In genomic region chr1:136524917-136525316, GRCm38 (mm10) we compare ENCODE assay signal across 9 mouse cellular contexts. TPM values are rescaled to one million over a fixed set of nuclear protein-coding genes. Genes with fewer than 3 reads are reported as not detected.
DNase-seq lines count a peak whose midpoint lies in the region; ATAC-seq lines count a peak whose summit lies in the region.
"Had no signal": no experiment of that assay in that cellular context is flagged by ENCODE, and none has a peak within 500 bp of the region (broad histone marks: within the 10 kb centered on the region; RNA-seq: fewer than 3 reads in every experiment).

No protein-coding gene starts in this region.

- H3K27me3 ChIP-seq in forebrain, embryonic 11.5 days (ENCODE audit: control insufficient read depth, insufficient read depth, low read length) = no peaks in the 10 kb centered on the region
- no peaks in the 10 kb centered on the region for H3K27me3 ChIP-seq in forebrain, embryonic 12.5 days
- H3K27me3 ChIP-seq: limb, embryonic 15.5 days had no signal

- no peak overlapping the region for H3K4me3 ChIP-seq in forebrain, embryonic 11.5 days (ENCODE audit: low read depth, low read length)
- H3K4me3 ChIP-seq in forebrain, embryonic 12.5 days (replicated peaks) = no peak overlapping the region
- H3K4me3 ChIP-seq: limb, embryonic 15.5 days had no signal

- no peaks in the 10 kb centered on the region for H3K4me1 ChIP-seq in forebrain, embryonic 11.5 days (replicated peaks; ENCODE audit: control insufficient read depth, insufficient read depth, low read length)
- no peaks in the 10 kb centered on the region for H3K4me1 ChIP-seq in forebrain, embryonic 12.5 days
- H3K4me1 ChIP-seq: limb, embryonic 15.5 days had no signal

- WGBS in forebrain, embryonic 11.5 days = 38% methylated on average over 2 of the region's 2 CpGs
- WGBS in forebrain, embryonic 12.5 days = 26% methylated on average over 2 of the region's 2 CpGs

- H3K9me3 ChIP-seq in forebrain, embryonic 11.5 days (ENCODE audit: control insufficient read depth, low read length) = no peaks in the 10 kb centered on the region
- no peaks in the 10 kb centered on the region for H3K9me3 ChIP-seq in forebrain, embryonic 12.5 days
- H3K9me3 ChIP-seq: limb, embryonic 15.5 days had no signal

- H3K36me3 ChIP-seq in forebrain, embryonic 11.5 days (ENCODE audit: control insufficient read depth, insufficient read depth, low read length) = no peaks in the 10 kb centered on the region; the same call in 1 of the 2 replicates
- peaks cover 55% of the 10 kb centered on the region for H3K36me3 ChIP-seq in forebrain, embryonic 12.5 days (replicated peaks)

- no peak overlapping the region for H3K27ac ChIP-seq in forebrain, embryonic 11.5 days (ENCODE audit: low read depth, low read length)
- no peak overlapping the region for H3K27ac ChIP-seq in forebrain, embryonic 12.5 days
- H3K27ac ChIP-seq: limb, embryonic 15.5 days had no signal

- no peak overlapping the region for H3K9ac ChIP-seq in forebrain, embryonic 11.5 days (ENCODE audit: low read length)
- no peak overlapping the region for H3K9ac ChIP-seq in forebrain, embryonic 12.5 days
- H3K9ac ChIP-seq: limb, embryonic 15.5 days had no signal

- peak; percentile 89 for DNase-seq in forebrain, embryonic 11.5 days (ENCODE audit: low spot score)
- DNase-seq in Muller cell, postnatal 12 days (ENCODE audit: inconsistent ontology term) = peak; percentile 58
- DNase-seq in cerebellum, adult 9-10 months = peak; percentile 19
- DNase-seq in gastrocnemius, postnatal 10 days = peak; percentile 66
- peak; percentile 50 to 51 for DNase-seq in layer of hippocampus, postnatal 14 days (ENCODE audit: low spot score in 2 of 2)
- peak; percentile 63 for DNase-seq in lung, postnatal 36 days
- peak; percentile 14 to 57 for DNase-seq in spleen, adult 18-20 months

- no peak for ATAC-seq in forebrain, embryonic 11.5 days (replicated peaks; ENCODE audit: low FRiP score)
- ATAC-seq in forebrain, embryonic 12.5 days (ENCODE audit: low FRiP score) = no peak

- no peak overlapping the region for H3K4me2 ChIP-seq in forebrain, embryonic 11.5 days (ENCODE audit: low read depth, low read length, severe bottlenecking)
- no peak overlapping the region for H3K4me2 ChIP-seq in forebrain, embryonic 12.5 days
- H3K4me2 ChIP-seq: limb, embryonic 15.5 days had no signal

RNA-seq across cellular contexts. Expression of gene Kif14, which starts 58.8 kb away (rescaled TPM):
- polyA plus RNA-seq in forebrain, embryonic 11.5 days (2014; fragmentation: Nextera tagmentation; extraction: Ambion mirVana) = 11.3 and 12.8 TPM in 2 replicates
- polyA plus RNA-seq in forebrain, embryonic 12.5 days (2016; fragmentation: Nextera tagmentation; extraction: Ambion mirVana) = 10.2 TPM in 2 replicates
- total RNA-seq in gastrocnemius, postnatal 10 days (2021) = 1 to 10 TPM; 1.7 to 2.6 TPM
- total RNA-seq in layer of hippocampus, postnatal 14 days (2021) = under 1 TPM; 0.44 to 0.81 TPM

Comparison
In these comparisons a context has a peak if more than half of its experiments do, and no peak if none do; other contexts are left out.
1. DNase-seq: peak in every context shown above with its lines; median percentile 89 in forebrain, embryonic 11.5 days; 66 in gastrocnemius, postnatal 10 days; 63 in lung, postnatal 36 days; 58 in Muller cell, postnatal 12 days; 50 in layer of hippocampus, postnatal 14 days; 36 in spleen, adult 18-20 months; 19 in cerebellum, adult 9-10 months.